Mouse (Mus musculus) megakaryocyte, embryonic 14.5 days (primary cell): ENCODE data around the gene Epb41l2.

Experiments used
- FLI1 ChIP-seq: IDR thresholded peaks from 2 replicates; pipeline ENCODE4 v1.6.1; 2012; ENCODE audit warnings: low read length, inconsistent platforms, mixed read lengths
- GATA1 ChIP-seq: IDR thresholded peaks from 3 replicates; pipeline ENCODE4 v1.6.1; 2012; ENCODE audit warnings: mixed read lengths, low read length, inconsistent platforms, borderline replicate concordance

DNA sequence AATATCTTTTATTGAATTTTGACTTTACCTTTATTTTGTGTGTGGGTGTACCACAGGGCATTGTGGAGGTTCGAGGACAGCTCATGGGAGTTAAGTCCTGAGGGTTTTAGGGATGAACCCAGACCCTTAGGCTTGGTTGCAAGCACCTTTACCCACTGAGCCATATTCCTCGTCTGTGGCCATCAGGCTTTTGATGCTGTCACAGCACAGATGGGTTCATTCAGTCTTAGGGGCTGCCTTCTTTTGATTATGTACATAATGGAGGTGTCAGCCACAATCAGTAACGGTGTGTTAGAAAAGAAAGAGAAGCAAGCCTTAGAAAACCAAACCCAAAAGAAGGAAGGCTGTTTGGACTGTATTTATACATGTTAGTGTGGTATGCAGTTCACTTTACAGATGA is 9.3 kb downstream of the Epb41l2 start:
- no peak for TF ChIP-seq FLI1
- TF ChIP-seq GATA1 = no peak
